Mouse (Mus musculus) liver, adult 2 months (tissue): ENCODE data around the gene Rere. TPM values are rescaled to one million over a fixed set of nuclear protein-coding genes. Genes with fewer than 3 reads are reported as not detected.

Experiments used
- DNase-seq: peaks from one replicate; pipeline ENCODE4 v3.0.0-alpha.2; 2011; ENCODE audit warnings: low read depth, low spot score; ENCODE audit errors: extremely low read depth
- H3K27ac ChIP-seq: fragments of 200-500 bp; replicated peaks from 2 replicates; pipeline ENCODE4 v1.5.1; 2012; ENCODE audit warnings: low read depth, mild to moderate bottlenecking, control low read depth, inconsistent platforms, low read length; ENCODE audit not compliant: insufficient read depth
- H3K27me3 ChIP-seq: fragments of 200-500 bp; 2 replicates; pipeline ENCODE4 v1.6.1; 2012; ENCODE audit warnings: mild to moderate bottlenecking, moderate library complexity, low read length, inconsistent platforms; ENCODE audit not compliant: control insufficient read depth, insufficient read depth
- H3K36me3 ChIP-seq: fragments of 200-500 bp; 2 replicates; pipeline ENCODE4 v1.6.1; 2012; ENCODE audit warnings: low read length, inconsistent platforms; ENCODE audit not compliant: control insufficient read depth, insufficient read depth
- H3K4me1 ChIP-seq: fragments of 200-500 bp; 2 replicates; pipeline ENCODE4 v1.6.1; 2011; ENCODE audit warnings: low read length; ENCODE audit not compliant: control insufficient read depth, insufficient read depth
- H3K4me3 ChIP-seq: fragments of 200-500 bp; 2 replicates; pipeline ENCODE4 v1.5.1; 2011; ENCODE audit warnings: low read depth, mild to moderate bottlenecking, control low read depth, low read length, moderate library complexity; ENCODE audit not compliant: insufficient read depth
- H3K79me2 ChIP-seq: fragments of 200-500 bp; 2 replicates; pipeline ENCODE4 v1.6.1; 2012; ENCODE audit warnings: inconsistent platforms, mild to moderate bottlenecking, low read length, moderate library complexity; ENCODE audit not compliant: control insufficient read depth, insufficient read depth
- H3K9ac ChIP-seq: fragments of 200-500 bp; 2 replicates; pipeline ENCODE4 v1.6.1; 2012; ENCODE audit warnings: low read depth, mild to moderate bottlenecking, control low read depth, inconsistent platforms, low read length
- CTCF ChIP-seq: fragments of 200-500 bp; IDR thresholded peaks from 2 replicates; pipeline ENCODE4 v1.5.1; 2011; ENCODE audit warnings: low read depth, low read length, control low read depth
- POLR2A ChIP-seq: fragments of 200-500 bp; IDR thresholded peaks from 2 replicates; pipeline ENCODE4 v1.6.1; 2011; ENCODE audit warnings: low read length, control low read depth; ENCODE audit not compliant: insufficient read depth; ENCODE audit errors: extremely low read depth
- WGBS: fragments of 180-500 bp; shearing (Covaris S2); methylation state at CpG from one replicate; pipeline ENCODE4 v1.1.7; 2018; 5-methylcytosine and 5-hydroxymethylcytosine counted together
- polyA plus RNA-seq: library from polyadenylated mRNA; depleted of rRNA; stranded (reverse); fragments of >200 nt; gene quantifications from 2 replicates; pipeline ENCODE4 v1.2.3, GENCODE M21; 2012
- total RNA-seq: library from RNA; depleted of rRNA; stranded (reverse); fragments of >200 nt; gene quantifications from 2 replicates; pipeline ENCODE4 v1.2.3, GENCODE M21; 2014

The Rere gene
- total and polyA plus RNA-seq, 2 experiments = 8.8 to 10.0 TPM

GRCm38 (mm10) chr4:150405786-150406185 is 124.3 kb downstream of the Rere start:
- no peaks in the 10 kb centered on the region for H3K27me3 ChIP-seq
- DNase-seq = peak; percentile 26
- 28% methylated on average over 5 of the region's 5 CpGs for WGBS
- peaks cover 32% of the 10 kb centered on the region; the same call in 1 of the 2 replicates for H3K79me2 ChIP-seq
- TF ChIP-seq POLR2A (no peak), CTCF (no peak)
- H3K4me3 ChIP-seq = no peak overlapping the region
- H3K36me3 ChIP-seq = no peaks in the 10 kb centered on the region
- no peak overlapping the region for H3K9ac ChIP-seq
- H3K27ac ChIP-seq = no peak overlapping the region
- peaks cover 49% of the 10 kb centered on the region for H3K4me1 ChIP-seq

GRCm38 (mm10) chr4:150406320-150406719 is 124.9 kb downstream of the Rere start:
- peaks cover 45% of the 10 kb centered on the region for H3K4me1 ChIP-seq
- peak; percentile 69 for DNase-seq
- no peaks in the 10 kb centered on the region for H3K27me3 ChIP-seq
- peak overlapping the region; percentile 32 for H3K9ac ChIP-seq
- H3K27ac ChIP-seq = peak overlapping the region; percentile 29
- peaks cover 30% of the 10 kb centered on the region; the same call in 1 of the 2 replicates for H3K79me2 ChIP-seq
- peak; percentile 19; the same call in 1 of the 2 replicates for TF ChIP-seq CTCF
- TF ChIP-seq POLR2A = no peak
- no peaks in the 10 kb centered on the region for H3K36me3 ChIP-seq
- peak overlapping the region; percentile 11 for H3K4me3 ChIP-seq
- WGBS = 34% methylated on average over 21 of the region's 21 CpGs

GRCm38 (mm10) chr4:150406821-150407220 is 125.4 kb downstream of the Rere start:
- WGBS = 60% methylated on average over 6 of the region's 6 CpGs
- TF ChIP-seq POLR2A (no peak), CTCF (no peak)
- Histone ChIP-seq H3K27ac (peak overlapping the region; percentile 29), H3K9ac (peak overlapping the region; percentile 32), H3K4me3 (peak overlapping the region; percentile 11), H3K27me3 (no peaks in the 10 kb centered on the region), H3K4me1 (peaks cover 41% of the 10 kb centered on the region), H3K79me2 (peaks cover 30% of the 10 kb centered on the region; the same call in 1 of the 2 replicates), H3K36me3 (no peaks in the 10 kb centered on the region)
- DNase-seq = no peak

GRCm38 (mm10) chr4:150414296-150414695 is 132.8 kb downstream of the Rere start:
- Histone ChIP-seq H3K36me3 (no peaks in the 10 kb centered on the region), H3K9ac (peak overlapping the region; percentile 64), H3K4me1 (peaks cover 18% of the 10 kb centered on the region), H3K79me2 (peaks cover 15% of the 10 kb centered on the region), H3K27me3 (no peaks in the 10 kb centered on the region), H3K4me3 (no peak overlapping the region), H3K27ac (peak overlapping the region; percentile 98)
- TF ChIP-seq POLR2A = no peak
- no peak for TF ChIP-seq CTCF
- peak; percentile 75 for DNase-seq
- WGBS = 23% methylated on average over 5 of the region's 5 CpGs

- H3K4me3 ChIP-seq = peak overlapping the region; percentile 33; the same call in 1 of the 2 replicates
- H3K27me3 ChIP-seq = no peaks in the 10 kb centered on the region
- H3K27ac ChIP-seq = peak overlapping the region; percentile 98
- WGBS = 26% methylated on average over 1 of the region's 1 CpGs
- H3K9ac ChIP-seq = no peak overlapping the region
- peak; percentile 92 for DNase-seq
- TF ChIP-seq POLR2A (no peak), CTCF (no peak)
- H3K36me3 ChIP-seq = no peaks in the 10 kb centered on the region
- H3K79me2 ChIP-seq = peaks cover 20% of the 10 kb centered on the region
- peaks cover 18% of the 10 kb centered on the region for H3K4me1 ChIP-seq
Measured at GRCm38 (mm10) chr4:150414759-150415158, 133.3 kb downstream of the Rere start.

- H3K4me3 ChIP-seq = peak overlapping the region; percentile 33
- peaks cover 16% of the 10 kb centered on the region for H3K79me2 ChIP-seq
- H3K4me1 ChIP-seq = peaks cover 18% of the 10 kb centered on the region
- H3K27me3 ChIP-seq = no peaks in the 10 kb centered on the region
- H3K27ac ChIP-seq = peak overlapping the region; percentile 98
- peak overlapping the region; percentile 55 for H3K9ac ChIP-seq
- WGBS = 21% methylated on average over 10 of the region's 10 CpGs
- peak; percentile 93 for DNase-seq
- H3K36me3 ChIP-seq = no peaks in the 10 kb centered on the region
- TF ChIP-seq POLR2A (no peak), CTCF (no peak)
Measured at GRCm38 (mm10) chr4:150415227-150415969, 134.0 kb downstream of the Rere start.
